Mouse (Mus musculus) olfactory bulb, adult 2 months (tissue): ENCODE data around the gene Cap2.

Experiments used
- CTCF ChIP-seq: fragments of 200-500 bp; IDR thresholded peaks from 2 replicates; pipeline ENCODE4 v1.5.1; 2012; ENCODE audit warnings: low read depth, mild to moderate bottlenecking, low read length, moderate library complexity; ENCODE audit not compliant: insufficient read depth
- POLR2A ChIP-seq: fragments of 200-500 bp; IDR thresholded peaks from 2 replicates; pipeline ENCODE4 v1.6.1; 2012; ENCODE audit warnings: mild to moderate bottlenecking, low read depth, low read length, moderate library complexity; ENCODE audit not compliant: insufficient read depth

GRCm38 (mm10) chr13:46517211-46517685 lies 15.6 kb downstream of the Cap2 start:
- TF ChIP-seq POLR2A (no peak), CTCF (no peak)
